Mouse (Mus musculus): ENCODE data around the gene Cdhr3. TPM values are rescaled to one million over a fixed set of nuclear protein-coding genes. Genes with fewer than 3 reads are reported as not detected.

Cdhr3 gene
- total RNA-seq, 2 experiments from 2014 or later, result not detected

DNA sequence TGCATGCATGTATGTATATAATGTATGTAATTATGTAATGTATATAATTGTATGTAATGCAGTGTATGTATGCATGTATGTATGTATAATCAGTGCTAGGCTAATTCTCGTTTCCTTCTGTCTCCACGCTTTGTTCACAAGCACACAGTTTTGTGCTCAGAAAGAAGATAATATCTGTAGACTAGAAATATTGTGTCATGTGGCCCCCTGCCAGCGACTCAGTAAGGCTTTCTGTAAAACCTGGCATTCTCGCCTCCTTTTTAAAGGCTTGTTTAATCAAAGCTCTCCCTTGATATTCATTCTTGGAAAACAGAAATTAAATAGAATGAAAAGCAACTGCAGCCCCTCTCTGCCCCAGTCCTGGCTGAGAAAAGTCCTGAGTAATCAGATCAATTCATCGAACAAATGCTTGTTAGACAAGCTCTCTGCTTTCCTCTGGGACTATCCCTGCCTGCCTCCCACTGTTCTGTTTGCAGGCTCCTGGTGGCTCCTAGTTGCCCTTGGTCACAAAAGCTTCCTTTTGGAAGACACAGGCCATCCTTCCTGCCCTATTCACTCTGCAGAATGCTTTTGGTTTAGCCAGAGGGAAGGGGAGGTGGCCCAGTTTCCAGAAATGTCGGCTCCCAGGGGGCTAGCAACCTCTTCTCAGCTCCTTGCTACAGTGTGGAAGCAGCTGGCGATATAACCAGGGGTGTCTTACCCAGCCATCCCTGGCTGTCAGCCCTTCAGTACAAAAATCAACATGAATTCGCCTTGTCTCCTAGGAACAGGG is 20.6 kb downstream of the Cdhr3 start:
- DNase-seq, result peak; percentile 28

DNA sequence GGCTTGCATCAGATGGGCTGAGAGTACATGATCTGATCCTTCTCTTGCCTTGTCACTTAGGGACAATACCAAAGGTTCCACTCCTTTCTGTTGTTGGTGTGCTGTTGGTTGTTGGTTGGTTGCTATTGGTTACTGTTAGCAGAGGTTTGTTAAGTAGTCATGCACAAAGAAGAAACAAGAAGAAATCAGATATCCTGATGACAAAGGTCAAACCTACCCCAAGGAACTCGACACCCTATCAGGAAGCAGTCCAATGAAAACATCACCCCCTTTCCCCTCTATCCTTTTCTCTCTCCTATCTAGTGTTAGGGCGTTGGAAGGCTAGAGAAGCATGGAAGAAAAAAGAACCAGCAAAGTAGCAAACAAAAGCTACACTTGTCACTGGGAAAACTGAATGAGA is 23.7 kb downstream of the Cdhr3 start:
- no peak for DNase-seq

DNA sequence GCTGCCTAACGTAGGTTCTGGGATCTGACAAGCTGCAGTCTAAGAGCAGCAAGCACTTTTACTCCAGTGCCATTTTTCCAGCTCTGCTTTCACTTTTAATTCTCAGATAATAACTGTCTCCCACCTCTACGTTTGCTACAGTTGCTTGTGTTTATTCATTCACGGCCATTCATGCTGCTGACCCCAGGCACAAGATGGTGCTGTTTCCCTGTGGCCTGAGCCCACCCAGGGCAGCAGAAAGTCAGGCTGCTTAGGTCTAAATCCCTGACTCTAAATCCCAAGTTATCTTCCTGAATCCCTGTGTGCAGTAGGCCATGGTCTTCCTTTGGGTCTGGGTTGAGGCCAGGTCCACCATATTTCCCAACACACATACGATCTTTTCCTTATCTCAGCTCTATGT is 26.3 kb downstream of the Cdhr3 start:
- DNase-seq, result peak; percentile 17

DNA sequence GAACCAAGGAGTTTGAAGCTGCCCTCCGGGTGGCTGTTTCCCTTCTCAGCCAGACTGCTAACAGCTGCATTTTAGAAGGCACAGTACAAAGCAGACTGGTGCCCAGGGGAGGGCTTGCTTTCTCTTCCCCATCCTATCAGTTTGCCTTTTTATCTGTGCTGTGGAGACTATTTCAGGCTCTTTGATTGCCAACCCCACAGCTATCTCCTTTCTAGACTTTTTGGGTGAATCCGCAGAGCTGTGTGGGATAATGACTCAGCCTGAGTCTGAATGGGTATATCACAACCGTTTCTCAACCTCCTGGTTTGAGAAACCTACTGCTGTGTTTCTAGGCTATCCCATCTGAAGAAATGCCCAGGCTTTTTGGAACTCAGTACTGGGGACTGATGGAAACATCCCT is 27.5 kb downstream of the Cdhr3 start:
- DNase-seq, result no peak

DNA sequence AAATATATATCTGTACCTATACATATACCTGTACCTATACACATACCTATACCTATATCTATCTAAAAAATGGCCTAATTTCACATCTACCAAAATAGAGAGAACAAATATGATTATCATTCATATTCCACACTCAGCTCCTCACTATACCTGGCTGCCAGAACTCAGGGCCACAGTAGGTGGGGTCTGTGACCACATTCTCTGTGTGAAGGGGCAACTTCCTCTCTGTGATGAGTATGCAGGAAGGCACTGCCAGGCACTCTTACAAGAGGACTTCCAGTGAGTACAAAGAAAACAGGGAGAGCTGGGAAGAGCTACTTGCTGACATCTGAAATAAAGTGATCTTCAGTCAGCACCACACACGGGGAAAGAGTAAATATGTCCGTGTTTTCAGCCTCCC is 28.4 kb downstream of the Cdhr3 start:
- DNase-seq, result no peak

DNA sequence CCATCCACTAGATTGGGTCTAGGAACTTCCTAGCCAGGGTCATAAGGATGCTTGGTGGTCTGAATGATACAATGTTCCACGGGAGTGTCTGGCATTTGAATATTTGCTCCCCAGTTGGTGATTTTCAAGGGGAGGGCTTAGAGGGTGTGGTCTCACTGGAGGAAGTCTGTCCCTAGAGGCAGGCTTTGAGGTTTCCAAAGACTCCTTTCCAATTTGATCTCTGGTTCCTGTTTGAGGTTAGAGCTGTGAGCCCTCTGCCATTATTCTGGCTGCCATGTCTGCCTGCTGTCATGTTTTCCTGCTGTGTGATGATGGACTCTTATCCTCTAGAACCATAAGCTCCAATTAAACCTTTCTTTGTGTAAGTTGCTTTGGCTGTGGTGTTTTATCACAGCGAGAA is 29.4 kb downstream of the Cdhr3 start:
- no peak for DNase-seq

DNA sequence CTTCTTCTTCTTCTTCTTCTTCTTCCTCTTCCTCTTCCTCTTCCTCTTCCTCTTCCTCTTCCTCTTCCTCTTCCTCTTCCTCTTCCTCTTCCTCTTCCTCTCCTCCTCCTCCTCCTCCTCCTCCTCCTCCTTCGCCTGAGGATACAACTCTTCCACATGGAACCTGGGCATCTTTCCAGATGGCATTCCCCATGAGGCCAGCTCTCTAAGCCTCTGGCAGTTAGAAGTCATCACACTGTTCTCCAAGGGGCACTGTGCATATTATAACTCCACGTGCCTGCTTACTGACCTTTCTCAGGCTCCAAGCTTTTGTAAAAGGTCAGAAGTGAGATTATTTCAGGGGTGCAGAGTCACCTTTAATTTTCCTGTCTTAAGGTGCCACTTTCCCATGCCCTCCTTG is 30.3 kb downstream of the Cdhr3 start:
- DNase-seq, result peak; percentile 51

DNA sequence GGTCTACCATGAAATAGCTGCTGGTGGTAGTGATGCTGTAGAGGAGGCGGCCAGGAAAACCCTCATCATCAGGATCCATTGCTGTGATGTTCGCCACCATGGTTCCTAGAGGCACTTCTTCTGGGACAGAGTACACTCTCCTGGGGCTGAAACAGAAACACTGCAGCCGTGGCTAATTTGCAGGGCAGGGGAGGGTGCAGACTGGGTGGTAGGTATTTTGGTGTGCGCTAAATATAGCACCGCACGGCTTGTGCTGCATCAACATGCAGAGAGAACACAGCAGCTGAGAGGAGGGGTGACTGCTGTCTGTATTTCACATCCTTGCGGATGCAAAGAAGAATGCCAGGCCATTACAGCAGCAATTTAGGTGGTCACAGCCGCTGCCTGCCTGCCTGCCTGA is 31.0 kb downstream of the Cdhr3 start:
- DNase-seq, result peak; percentile 27

DNA sequence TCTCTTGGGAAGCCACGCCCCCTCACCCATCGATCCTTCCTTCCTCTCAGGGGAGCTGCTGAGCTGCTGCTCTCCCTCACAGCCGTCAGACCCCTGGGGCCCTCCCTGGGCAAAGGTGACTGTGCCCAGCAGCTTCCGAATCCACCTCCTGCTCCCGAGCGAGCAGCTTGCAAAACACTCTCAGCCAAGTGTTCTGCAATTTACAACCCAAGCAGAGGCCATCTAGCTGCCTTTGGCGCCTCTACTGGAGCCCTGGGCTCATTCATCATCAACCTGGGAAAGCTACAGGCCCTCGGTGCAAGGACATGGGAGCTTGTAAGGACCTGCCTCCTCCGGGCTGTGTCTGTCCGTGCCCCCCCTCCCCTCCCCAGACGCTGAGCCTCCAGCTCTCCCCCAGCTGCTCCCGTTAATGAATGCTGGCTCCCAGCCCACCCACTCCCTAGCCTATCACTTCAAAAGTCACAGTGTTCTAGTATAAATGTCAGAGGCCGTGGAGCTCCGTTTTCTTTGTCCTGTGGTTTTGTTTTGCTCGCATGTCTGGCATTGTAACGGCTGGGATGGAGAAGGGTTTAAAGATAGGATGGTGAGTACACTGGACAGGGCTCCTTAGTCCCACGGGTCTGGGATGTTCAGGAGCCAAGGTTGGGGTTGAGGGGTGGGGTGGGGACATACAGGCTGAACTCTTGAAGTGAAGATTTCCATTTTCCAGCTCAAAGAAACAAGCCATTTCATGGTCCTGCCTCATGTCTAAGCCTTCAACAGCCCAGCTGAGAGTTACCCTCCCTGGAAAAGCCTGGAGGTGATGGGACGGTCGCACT is 35.2 kb downstream of the Cdhr3 start:
- peak; percentile 44 for DNase-seq

DNA sequence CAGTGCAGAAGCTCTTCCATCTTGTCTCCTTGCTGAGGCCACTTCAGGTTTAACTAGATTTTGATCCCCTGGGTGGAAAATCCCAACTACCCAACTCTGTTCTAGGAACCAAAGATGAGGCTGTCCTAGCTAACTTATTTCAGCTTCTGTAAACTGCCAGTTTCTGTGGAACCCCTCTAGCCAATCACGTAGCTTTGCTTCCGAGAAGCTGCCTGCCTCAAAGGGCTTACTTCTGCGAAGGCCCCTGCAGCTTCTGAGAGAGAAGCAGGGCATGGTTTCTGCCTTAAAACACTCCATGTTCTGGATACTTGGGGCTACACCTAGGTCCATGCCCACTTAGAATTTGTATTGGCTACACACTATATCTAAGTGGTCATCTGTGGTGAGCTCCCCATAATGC is 36.1 kb downstream of the Cdhr3 start:
- DNase-seq, result no peak

DNA sequence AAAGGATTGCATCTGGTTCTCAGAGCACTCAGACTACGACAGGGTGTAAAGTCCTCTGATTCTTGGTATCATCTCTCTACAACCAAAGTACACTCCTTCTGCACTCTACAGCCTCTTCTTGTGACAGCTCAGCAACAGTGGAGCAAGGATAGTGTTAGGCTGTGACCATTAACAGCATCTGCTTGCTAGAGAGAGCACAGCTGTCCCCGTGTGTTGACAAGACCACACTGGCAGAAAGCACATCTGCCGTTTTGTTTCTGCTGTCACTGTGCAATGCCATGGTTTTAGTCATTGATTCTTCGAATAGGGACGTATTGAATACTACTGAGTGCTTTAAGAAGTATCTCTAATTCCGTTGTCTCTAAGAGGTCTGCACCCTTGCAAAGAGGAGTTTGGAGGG is 36.6 kb downstream of the Cdhr3 start:
- no peak for DNase-seq

DNA sequence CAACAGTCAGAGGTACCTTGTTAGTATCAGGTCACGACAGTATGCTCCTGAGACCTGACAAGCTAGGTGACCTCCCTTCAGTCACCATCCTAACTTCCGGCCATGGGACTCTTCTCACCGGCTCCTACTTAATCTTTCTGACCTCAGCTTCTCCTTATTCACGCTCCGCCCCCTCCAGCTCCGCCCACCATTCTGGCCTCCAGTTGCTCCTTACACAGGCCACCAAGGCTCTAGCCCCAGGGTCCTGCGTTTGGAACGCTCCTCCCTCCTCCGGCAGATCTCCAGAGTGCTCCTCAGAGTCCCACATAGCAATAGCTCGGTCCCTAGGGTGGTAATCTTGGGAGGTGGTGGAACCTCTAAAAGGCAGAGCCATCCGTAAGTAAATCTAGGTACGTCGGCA is 38.9 kb downstream of the Cdhr3 start:
- DNase-seq, result no peak

DNA sequence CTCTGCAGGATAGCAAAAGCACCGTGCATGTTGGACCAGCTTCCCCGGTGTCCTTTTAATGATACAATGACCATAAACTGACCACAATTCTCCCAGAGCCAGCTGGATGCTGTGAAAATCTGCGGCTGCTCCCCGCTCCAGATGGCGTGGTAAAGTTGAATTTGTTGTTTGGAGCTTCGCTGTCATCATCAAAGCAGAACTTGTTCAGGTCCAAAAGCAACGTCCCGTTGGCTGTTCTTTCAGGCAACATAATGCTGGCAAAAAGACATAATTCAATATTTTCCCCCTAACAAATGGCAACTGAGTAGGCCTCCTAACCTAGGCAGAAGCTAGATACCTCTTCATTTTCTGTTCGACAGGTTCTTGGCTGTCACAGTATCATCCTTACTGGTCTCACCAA is 39.4 kb downstream of the Cdhr3 start:
- no peak for DNase-seq

DNA sequence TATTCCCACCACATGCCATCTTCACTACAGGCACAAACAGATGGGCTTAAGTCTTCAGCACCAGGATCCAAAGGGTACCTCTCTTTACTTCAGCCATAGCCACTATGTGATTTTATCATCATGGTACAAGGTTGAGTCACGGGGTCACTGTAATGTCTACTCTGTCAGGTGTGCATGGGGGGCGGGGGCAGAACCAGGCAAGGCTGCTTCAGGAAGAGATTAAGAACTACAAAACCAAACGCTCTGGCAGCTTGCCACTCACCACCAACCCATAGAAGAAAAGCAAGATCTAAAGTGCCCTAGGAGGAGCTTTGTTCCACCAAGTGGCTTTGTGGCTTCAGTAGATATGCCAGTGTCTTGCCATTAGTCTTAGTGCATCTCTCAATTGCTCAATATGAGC is 44.3 kb downstream of the Cdhr3 start:
- no peak for DNase-seq

DNA sequence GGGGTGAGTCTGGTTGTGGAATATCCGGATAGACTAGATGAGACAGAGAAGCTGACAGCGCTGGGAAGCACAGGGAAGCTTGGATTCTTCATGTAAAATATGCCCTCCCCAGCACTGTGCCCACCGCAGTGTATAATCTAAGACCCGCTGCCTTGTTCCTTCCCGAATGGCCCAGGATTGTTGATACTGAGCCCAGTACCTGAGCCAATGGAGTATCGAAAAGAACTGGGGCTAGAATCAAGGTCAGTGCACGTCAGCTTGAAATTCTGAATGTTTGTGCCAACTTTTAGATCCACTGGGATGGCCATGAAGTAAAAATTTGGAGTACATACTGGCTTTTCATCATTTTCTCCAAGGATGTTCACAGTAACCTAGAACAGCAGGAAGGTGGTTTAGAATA is 46.2 kb downstream of the Cdhr3 start:
- no peak for DNase-seq

DNA sequence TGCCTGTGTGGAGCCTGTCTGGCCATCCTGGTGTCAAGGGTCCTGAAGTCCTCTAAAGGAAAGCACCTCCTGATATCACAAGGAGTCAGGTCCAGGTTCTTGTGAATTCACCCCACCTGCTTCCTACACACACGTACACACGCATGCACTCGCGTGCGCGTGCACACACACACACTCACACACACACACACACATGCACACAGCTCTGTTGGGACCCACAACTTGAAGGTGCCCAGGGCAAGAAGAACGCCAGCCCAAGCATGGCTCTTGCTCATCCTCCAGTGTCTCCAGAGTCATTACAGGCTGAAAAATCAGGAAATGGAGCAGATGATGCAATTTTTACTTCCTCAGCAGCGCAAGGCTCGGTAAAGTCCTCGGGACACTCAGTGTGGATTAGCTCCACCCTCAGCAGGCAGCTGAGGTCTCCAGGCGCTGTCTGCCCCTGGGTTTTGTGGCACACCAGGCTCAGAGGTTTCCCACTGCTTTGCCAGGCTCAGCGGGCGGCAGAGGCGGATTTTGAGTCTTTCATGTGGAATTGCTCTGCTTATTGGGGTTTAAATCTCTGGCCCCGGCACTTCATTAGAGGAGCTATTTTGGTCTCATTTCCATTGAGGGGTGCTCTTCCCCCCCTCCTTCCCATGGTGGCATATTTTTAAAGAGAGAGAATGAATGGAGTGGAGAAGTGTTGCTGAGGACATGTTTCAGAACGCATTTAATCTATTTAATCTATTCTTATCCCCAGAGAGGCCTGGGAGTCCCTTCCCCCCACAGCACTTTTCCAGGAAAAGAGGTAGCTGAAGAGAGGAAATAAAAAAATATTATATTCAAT is 46.9 kb downstream of the Cdhr3 start:
- no peak for DNase-seq

DNA sequence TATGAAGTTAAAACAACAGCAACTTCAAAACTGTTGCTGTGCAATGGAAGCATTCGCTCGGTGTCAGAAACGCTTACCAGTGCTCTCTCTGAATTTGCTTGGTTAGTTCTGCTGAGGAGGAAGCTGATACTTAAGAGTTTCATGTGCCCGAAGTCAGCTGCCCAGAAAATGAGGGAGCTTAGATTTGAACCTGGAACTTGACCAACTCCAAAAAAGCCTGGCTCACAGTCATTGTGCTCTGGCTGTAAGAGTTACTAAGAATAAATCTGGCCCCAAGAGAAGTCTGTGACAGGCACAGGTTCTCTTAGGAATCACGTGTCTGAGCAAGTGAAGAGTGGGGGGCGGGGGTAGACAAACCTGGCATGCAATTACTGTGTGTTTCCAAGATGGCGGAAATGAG is 51.2 kb downstream of the Cdhr3 start:
- no peak for DNase-seq

DNA sequence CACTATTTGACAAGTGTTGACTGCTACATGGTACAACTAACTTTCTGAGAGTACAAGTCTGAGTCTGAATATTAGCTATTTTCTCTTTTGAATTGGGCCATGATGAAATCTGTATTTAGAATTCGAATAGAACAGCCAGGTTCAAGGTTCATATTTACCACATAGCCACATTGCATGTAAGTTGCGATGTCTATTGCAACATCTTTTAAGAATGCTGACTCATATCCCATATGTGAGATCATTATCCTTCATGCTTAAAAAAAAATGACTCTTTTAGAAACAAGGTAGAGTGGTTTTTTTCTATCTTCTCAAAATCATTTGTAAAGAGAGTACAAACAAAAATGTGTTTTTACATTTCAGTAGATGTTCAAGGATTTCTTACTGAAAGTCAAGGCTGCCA is 51.9 kb downstream of the Cdhr3 start:
- DNase-seq, result no peak

DNA sequence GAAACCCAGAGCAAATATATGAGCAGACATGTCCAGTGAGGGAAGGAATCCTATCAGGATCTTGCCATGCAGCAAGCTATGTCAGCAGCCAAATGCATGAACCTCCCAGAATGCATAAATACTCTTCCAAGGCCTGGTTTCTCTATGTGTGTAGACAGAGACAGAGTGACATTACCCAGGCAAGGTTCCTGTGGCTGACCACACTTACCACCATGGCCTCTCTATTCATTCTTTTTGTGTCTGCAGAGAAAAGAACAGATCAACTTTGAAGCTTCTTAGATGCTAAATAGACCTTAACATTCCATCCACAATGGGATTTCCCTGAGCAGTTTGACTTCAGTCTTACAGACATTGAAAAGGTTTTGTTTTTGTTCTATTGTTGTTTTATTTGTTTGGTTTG is 54.0 kb downstream of the Cdhr3 start:
- DNase-seq, result no peak

DNA sequence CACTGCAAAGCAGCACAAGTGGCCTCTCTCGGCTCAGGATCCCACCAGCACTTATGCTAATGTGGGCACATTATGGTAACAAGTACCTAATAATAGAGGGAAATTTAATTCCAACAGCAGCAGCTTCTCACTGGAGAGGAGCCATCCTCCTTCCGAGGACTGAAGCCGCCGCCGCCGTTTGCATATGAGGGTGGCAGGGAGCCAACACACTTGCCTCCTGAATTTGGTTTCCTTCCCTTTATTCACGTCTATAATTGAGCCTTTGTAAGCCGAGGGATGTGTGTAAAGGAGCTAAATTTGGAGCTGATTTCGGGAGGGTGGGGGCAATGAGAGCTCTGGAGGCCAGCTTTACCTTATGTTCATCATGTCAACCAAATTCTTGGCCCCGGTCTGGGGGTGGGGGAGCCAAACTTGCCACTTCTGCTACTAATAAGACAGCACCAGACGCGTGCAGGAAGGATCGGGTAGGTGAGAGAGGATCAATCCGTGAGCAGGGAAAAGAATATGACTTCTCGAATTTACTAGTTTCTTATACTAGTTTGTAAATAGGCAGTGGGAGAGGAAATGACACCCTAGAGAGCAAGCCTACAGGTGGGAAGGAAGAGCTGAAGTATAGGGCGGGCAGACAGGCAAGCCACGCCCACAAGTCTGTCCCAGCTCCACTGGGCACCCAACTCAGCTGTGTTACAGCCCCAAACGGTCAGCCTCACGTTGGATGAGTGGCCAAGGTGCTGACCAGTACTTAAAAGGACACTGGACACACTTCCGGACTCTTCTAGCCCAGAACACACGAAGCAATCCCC is 56.8 kb downstream of the Cdhr3 start:
- DNase-seq, result peak; percentile 67

DNA sequence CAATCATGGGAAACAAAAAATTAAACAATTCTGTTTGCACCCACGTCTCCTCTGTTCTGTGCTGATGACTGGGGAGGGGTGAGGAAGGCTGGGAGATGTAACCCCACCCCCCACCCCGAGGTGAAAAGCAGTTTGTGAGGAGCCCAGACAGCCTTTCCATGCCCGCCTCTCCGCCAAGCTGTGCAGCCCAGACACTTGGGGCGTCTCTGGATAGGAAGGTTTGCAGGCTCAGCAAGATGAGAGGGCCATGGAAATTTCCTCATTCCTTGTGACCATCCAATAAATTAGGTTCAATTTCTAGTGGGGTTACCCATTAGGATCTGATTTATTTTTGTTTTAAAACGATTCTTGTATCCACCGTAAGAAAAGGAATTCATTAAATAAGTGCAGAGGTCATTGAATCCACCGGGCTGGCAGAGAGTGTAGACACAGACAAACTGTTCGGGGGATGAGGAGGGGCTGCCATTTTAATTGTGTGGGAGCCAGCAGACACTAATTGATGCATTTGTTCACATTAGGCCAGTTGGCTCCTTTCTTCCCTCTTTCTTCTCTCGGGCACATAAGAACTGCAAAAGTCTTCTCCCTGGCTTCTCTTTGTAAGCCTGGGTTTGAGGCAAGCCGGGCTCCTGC is 57.5 kb downstream of the Cdhr3 start:
- DNase-seq, result no peak
